Mouse (Mus musculus): ENCODE results near the gene Gale. TPM values are rescaled to one million over a fixed set of nuclear protein-coding genes. Genes with fewer than 3 reads are reported as not detected.

Gale gene
- total and polyA plus RNA-seq, 3 experiments: 4.3 to 23.3 (median 10.9) TPM

GRCm38 (mm10) chr4:135922190-135922589 lies 41.3 kb upstream of the Gale start:
- TF ChIP-seq GATA2 (IDR thresholded peaks at IDR 0.05; ENCODE audit: borderline replicate concordance, low read depth, low read length) (no peak), TAL1 (conservative IDR thresholded peaks at IDR 0.05; ENCODE audit: low read depth, low read length) (no peak), POLR2AphosphoS5 (IDR thresholded peaks at IDR 0.05; ENCODE audit: insufficient replicate concordance, low read depth, low read length) (no peak), GATA1 (IDR thresholded peaks at IDR 0.05; ENCODE audit: borderline replicate concordance, low read length) (no peak), CTCF (IDR thresholded peaks at IDR 0.05; ENCODE audit: low read depth, low read length) (no peak)
- Histone ChIP-seq H3K9me3 (replicated peaks) (no peaks in the 10 kb centered on the region), H3K4me1 (ENCODE audit: insufficient read depth, low read depth, low read length) (peaks cover 22% of the 10 kb centered on the region), H3K4me3 (ENCODE audit: low read depth, low read length) (no peak overlapping the region), H3K27me3 (ENCODE audit: insufficient read depth, low read length) (no peaks in the 10 kb centered on the region; the same call in 1 of the 2 replicates), H3K36me3 (replicated peaks) (peaks cover 73% of the 10 kb centered on the region)
- DNase-seq (ENCODE audit: low spot score) (no peak), ATAC-seq (ENCODE audit: extremely low read depth, insufficient number of reproducible peaks, low FRiP score, poor library complexity, severe bottlenecking) (no peak)

DNA sequence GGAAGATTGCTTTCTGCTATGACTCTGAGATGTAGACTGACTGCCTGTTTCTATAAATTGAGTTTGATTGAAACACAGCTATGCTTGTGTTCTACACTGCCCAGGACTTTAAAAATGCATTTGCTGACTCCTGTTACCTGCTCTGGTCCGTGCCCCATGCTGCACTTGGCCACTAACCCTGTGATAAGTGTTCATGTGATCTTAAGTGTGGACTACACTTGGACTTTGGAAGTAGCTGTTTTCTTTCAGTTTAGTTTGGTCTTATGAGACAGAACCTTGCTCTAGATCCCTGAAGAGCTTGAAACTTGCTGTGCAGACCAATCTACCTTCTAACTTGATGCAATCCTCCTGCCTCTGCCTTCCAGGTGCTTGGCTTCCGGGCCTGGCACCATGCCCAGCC lies 39.1 kb upstream of the Gale start:
- Histone ChIP-seq H3K36me3 (replicated peaks) (peaks cover 71% of the 10 kb centered on the region), H3K4me1 (ENCODE audit: insufficient read depth, low read depth, low read length) (peaks cover 13% of the 10 kb centered on the region)

DNA sequence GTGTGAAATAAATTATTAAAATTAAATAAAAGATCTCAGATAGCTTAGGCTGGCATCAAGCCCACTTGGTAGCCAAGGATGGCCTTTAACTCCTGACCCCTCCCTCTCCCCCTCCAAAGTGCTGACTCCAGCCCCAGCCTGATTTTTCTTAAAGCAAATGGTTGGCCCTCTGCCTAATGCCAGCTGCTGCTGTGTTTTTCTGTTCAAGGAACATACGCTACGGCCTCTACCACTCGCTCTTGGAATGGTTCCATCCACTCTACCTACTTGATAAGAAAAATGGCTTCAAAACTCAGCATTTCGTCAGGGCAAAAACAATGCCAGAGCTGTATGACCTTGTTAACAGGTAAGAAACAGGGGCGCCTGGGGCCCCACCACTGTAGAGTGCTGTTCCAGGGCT lies 38.2 kb upstream of the Gale start:
- Histone ChIP-seq H3K27me3 (ENCODE audit: insufficient read depth, low read length) (no peaks in the 10 kb centered on the region), H3K4me1 (ENCODE audit: insufficient read depth, low read depth, low read length) (peaks cover 13% of the 10 kb centered on the region), H3K36me3 (replicated peaks) (peaks cover 76% of the 10 kb centered on the region), H3K9me3 (replicated peaks) (no peaks in the 10 kb centered on the region), H3K4me3 (ENCODE audit: low read depth, low read length) (no peak overlapping the region)
- ATAC-seq (ENCODE audit: extremely low read depth, insufficient number of reproducible peaks, low FRiP score, poor library complexity, severe bottlenecking): no peak
- DNase-seq (ENCODE audit: low spot score): no peak
- no peak for TF ChIP-seq TAL1 (conservative IDR thresholded peaks at IDR 0.05; ENCODE audit: low read depth, low read length)
- no peak for TF ChIP-seq GATA1 (IDR thresholded peaks at IDR 0.05; ENCODE audit: borderline replicate concordance, low read length)

More for the DNA sequence above, 39.1 kb upstream of the Gale start:
- Histone ChIP-seq H3K9me3 (replicated peaks) (no peaks in the 10 kb centered on the region), H3K27me3 (ENCODE audit: insufficient read depth, low read length) (no peaks in the 10 kb centered on the region), H3K4me3 (ENCODE audit: low read depth, low read length) (no peak overlapping the region)
- ATAC-seq (ENCODE audit: extremely low read depth, insufficient number of reproducible peaks, low FRiP score, poor library complexity, severe bottlenecking) (no peak), DNase-seq (ENCODE audit: low spot score) (no peak)
- TF ChIP-seq TAL1 (conservative IDR thresholded peaks at IDR 0.05; ENCODE audit: low read depth, low read length): no peak
- TF ChIP-seq CTCF (IDR thresholded peaks at IDR 0.05; ENCODE audit: low read depth, low read length): no peak
- no peak for TF ChIP-seq GATA1 (IDR thresholded peaks at IDR 0.05; ENCODE audit: borderline replicate concordance, low read length)
- TF ChIP-seq GATA2 (IDR thresholded peaks at IDR 0.05; ENCODE audit: borderline replicate concordance, low read depth, low read length): no peak
- no peak for TF ChIP-seq POLR2AphosphoS5 (IDR thresholded peaks at IDR 0.05; ENCODE audit: insufficient replicate concordance, low read depth, low read length)

- DNase-seq (ENCODE audit: low spot score): no peak
- TF ChIP-seq CTCF (IDR thresholded peaks at IDR 0.05; ENCODE audit: low read depth, low read length): no peak
- TF ChIP-seq GATA2 (IDR thresholded peaks at IDR 0.05; ENCODE audit: borderline replicate concordance, low read depth, low read length): no peak
- no peak for TF ChIP-seq POLR2AphosphoS5 (IDR thresholded peaks at IDR 0.05; ENCODE audit: insufficient replicate concordance, low read depth, low read length)
- TF ChIP-seq TAL1 (conservative IDR thresholded peaks at IDR 0.05; ENCODE audit: low read depth, low read length): no peak
- no peak for TF ChIP-seq GATA1 (IDR thresholded peaks at IDR 0.05; ENCODE audit: borderline replicate concordance, low read length)
- Histone ChIP-seq H3K36me3 (replicated peaks) (peaks cover 85% of the 10 kb centered on the region), H3K9me3 (replicated peaks) (no peaks in the 10 kb centered on the region), H3K4me3 (ENCODE audit: low read depth, low read length) (no peak overlapping the region), H3K27me3 (ENCODE audit: insufficient read depth, low read length) (no peaks in the 10 kb centered on the region), H3K4me1 (ENCODE audit: insufficient read depth, low read depth, low read length) (peaks cover 12% of the 10 kb centered on the region)
- no peak for ATAC-seq (ENCODE audit: extremely low read depth, insufficient number of reproducible peaks, low FRiP score, poor library complexity, severe bottlenecking)
These were observed 37.2 kb upstream of the Gale start for GRCm38 (mm10) chr4:135926195-135926808.

DNA sequence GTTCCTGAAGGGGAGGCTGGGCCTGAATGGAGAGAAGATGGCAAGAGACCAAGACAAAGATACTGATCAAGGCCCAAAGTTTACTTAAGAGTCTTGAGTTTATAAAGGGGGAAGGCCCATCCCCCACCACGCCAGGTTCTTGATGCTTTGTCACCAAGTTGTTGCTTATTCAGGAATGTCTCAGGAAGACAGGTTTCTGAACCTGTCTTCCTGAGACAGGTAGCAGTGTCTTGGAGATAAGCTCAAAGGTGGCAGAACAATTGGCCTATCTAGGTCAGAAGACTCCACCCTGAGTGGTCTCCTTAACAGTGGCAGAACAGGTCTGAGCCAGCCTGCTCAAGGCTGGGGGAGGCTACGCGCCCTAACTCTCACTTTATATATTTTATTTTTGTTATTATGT lies 36.7 kb upstream of the Gale start:
- H3K36me3 ChIP-seq (replicated peaks): peaks cover 91% of the 10 kb centered on the region
- no peaks in the 10 kb centered on the region for H3K9me3 ChIP-seq (replicated peaks)
- no peak for DNase-seq (ENCODE audit: low spot score)
- no peak overlapping the region for H3K4me3 ChIP-seq (ENCODE audit: low read depth, low read length)
- TF ChIP-seq GATA1 (IDR thresholded peaks at IDR 0.05; ENCODE audit: borderline replicate concordance, low read length) (no peak), TAL1 (conservative IDR thresholded peaks at IDR 0.05; ENCODE audit: low read depth, low read length) (no peak), GATA2 (IDR thresholded peaks at IDR 0.05; ENCODE audit: borderline replicate concordance, low read depth, low read length) (no peak)
- H3K4me1 ChIP-seq (ENCODE audit: insufficient read depth, low read depth, low read length): peaks cover 6% of the 10 kb centered on the region
- no peak for ATAC-seq (ENCODE audit: extremely low read depth, insufficient number of reproducible peaks, low FRiP score, poor library complexity, severe bottlenecking)
- no peaks in the 10 kb centered on the region for H3K27me3 ChIP-seq (ENCODE audit: insufficient read depth, low read length)

DNA sequence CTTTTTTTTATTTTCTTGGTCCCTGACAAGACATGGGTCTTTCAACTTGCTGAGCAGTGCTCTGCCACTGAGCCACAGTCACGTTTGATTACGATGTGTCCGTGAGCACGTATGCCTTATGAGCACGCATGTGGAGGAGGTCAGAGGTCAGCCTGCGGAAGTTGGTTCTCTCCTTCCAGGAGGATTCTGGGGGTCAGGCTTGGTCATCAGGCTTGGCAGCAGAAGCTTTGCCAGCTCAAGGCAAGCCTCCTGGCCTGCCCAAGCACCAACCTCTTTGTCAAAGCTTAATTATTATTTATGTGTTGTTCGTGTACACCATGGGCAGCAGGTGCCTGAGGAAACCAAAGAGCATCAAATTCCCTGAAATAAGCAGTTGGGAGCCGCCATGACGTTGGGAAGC lies 35.2 kb upstream of the Gale start:
- ATAC-seq (ENCODE audit: extremely low read depth, insufficient number of reproducible peaks, low FRiP score, poor library complexity, severe bottlenecking) (no peak), DNase-seq (ENCODE audit: low spot score) (no peak)
- no peak overlapping the region for H3K4me3 ChIP-seq (ENCODE audit: low read depth, low read length)
- peaks cover 96% of the 10 kb centered on the region for H3K36me3 ChIP-seq (replicated peaks)
- no peaks in the 10 kb centered on the region for H3K27me3 ChIP-seq (ENCODE audit: insufficient read depth, low read length)
- TF ChIP-seq GATA2 (IDR thresholded peaks at IDR 0.05; ENCODE audit: borderline replicate concordance, low read depth, low read length): no peak
- TF ChIP-seq CTCF (IDR thresholded peaks at IDR 0.05; ENCODE audit: low read depth, low read length): no peak
- TF ChIP-seq POLR2AphosphoS5 (IDR thresholded peaks at IDR 0.05; ENCODE audit: insufficient replicate concordance, low read depth, low read length): no peak
- no peak for TF ChIP-seq GATA1 (IDR thresholded peaks at IDR 0.05; ENCODE audit: borderline replicate concordance, low read length)
- TF ChIP-seq TAL1 (conservative IDR thresholded peaks at IDR 0.05; ENCODE audit: low read depth, low read length): no peak
- H3K4me1 ChIP-seq (ENCODE audit: insufficient read depth, low read depth, low read length): 0 out of 2 replicates have a peak, but pooled peaks cover 4% of the 10 kb centered on the region
- H3K9me3 ChIP-seq (replicated peaks): no peaks in the 10 kb centered on the region

All from G1E (cell line).